Mouse (Mus musculus): ENCODE results near the gene Ankrd17. TPM values are rescaled to one million over a fixed set of nuclear protein-coding genes. Genes with fewer than 3 reads are reported as not detected.

Ankrd17 gene
- total and polyA plus RNA-seq, 3 experiments: 34.6 to 67.3 (median 35.0) TPM

DNA sequence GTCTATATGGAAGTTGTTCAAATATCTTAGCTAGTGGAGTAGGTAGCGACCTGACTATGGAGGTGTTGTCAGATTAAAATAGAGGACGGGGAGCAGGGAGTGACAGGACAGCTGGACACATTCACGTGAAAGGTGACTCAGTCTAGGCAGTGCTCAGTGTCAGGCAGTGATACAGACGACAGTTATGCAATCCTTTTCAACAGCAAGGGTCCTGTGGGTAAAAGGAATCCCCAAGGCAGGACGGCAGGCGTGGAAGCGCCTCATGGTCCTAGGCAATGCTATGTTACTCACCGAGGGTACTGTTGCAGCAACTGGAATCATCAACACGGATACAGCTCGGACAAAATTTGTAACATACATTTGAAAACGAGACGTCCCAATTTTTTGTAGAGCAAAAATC, 149.2 kb downstream of the Ankrd17 start:
- Histone ChIP-seq H3K4me1 (ENCODE audit: control insufficient read depth in 1 of 2, insufficient read depth in 2 of 2, low read length in 2 of 2) (no peaks in the 10 kb centered on the region), H3K9me3 (replicated peaks; ENCODE audit: insufficient read depth, low read length) (no peaks in the 10 kb centered on the region), H3K27me3 (ENCODE audit: control insufficient read depth in 1 of 2, insufficient read depth in 2 of 2, low read length in 2 of 2) (no peaks in the 10 kb centered on the region), H3K79me2 (ENCODE audit: control insufficient read depth, insufficient read depth, low read length, poor library complexity) (peaks cover 2% of the 10 kb centered on the region; the same call in 1 of the 2 replicates), H3K36me3 (ENCODE audit: control insufficient read depth in 1 of 2, insufficient read depth in 2 of 2, low read length in 2 of 2) (peaks cover 0 to 2% of the 10 kb centered on the region in 2 experiments; a peak in 2 of 4 replicates), H3K27ac (ENCODE audit: control insufficient read depth, low read depth, low read length) (no peak overlapping the region), H3K4me3 (ENCODE audit: control insufficient read depth in 1 of 2, insufficient read depth in 1 of 2, low read depth in 2 of 2, low read length in 2 of 2) (no peak overlapping the region), H3K9ac (ENCODE audit: control insufficient read depth, low read depth, low read length, poor library complexity, severe bottlenecking) (no peak overlapping the region)
- TF ChIP-seq RCOR1 (IDR thresholded peaks at IDR 0.05; ENCODE audit: low read depth, low read length): no peak
- no peak for TF ChIP-seq BHLHE40 (IDR thresholded peaks at IDR 0.05; ENCODE audit: borderline replicate concordance, low read depth, low read length)
- TF ChIP-seq ZC3H11A (IDR thresholded peaks at IDR 0.05; ENCODE audit: low read depth, low read length): no peak
- TF ChIP-seq SIN3A (IDR thresholded peaks at IDR 0.05; ENCODE audit: low read length): no peak
- TF ChIP-seq USF1 (IDR thresholded peaks at IDR 0.05; ENCODE audit: low read depth, low read length): no peak
- no peak for TF ChIP-seq ZKSCAN1 (IDR thresholded peaks at IDR 0.05; ENCODE audit: low read depth, low read length)
- DNase-seq (ENCODE audit: low read depth, low spot score): no peak

DNA sequence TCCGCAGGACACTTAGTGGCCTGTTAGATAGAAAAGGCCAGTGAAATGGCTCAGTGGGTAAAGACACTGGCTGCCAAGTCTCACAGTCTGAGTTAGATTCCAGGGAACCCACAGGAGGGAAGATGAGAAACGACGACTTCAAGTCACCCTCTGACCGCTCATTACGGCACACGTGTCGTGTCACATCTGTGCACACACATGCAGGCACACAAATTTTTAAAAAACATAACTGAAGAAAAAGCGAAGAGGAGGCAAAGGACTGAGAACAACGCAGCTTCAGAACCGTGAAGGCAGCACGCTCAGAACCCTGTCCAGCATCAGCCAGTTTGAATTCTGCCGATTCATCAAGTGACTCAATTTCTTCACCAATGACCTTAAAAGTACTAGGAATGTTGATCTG, 153.0 kb downstream of the Ankrd17 start:
- DNase-seq (ENCODE audit: low read depth, low spot score): no peak
- no peak overlapping the region for H3K27ac ChIP-seq (ENCODE audit: control insufficient read depth, low read depth, low read length)
- H3K4me3 ChIP-seq (ENCODE audit: control insufficient read depth in 1 of 2, insufficient read depth in 1 of 2, low read depth in 2 of 2, low read length in 2 of 2): no peak overlapping the region
- no peak overlapping the region for H3K9ac ChIP-seq (ENCODE audit: control insufficient read depth, low read depth, low read length, poor library complexity, severe bottlenecking)
- H3K4me1 ChIP-seq (ENCODE audit: control insufficient read depth in 1 of 2, insufficient read depth in 2 of 2, low read length in 2 of 2): no peaks in the 10 kb centered on the region
- TF ChIP-seq BHLHE40 (IDR thresholded peaks at IDR 0.05; ENCODE audit: borderline replicate concordance, low read depth, low read length) (no peak), MEF2A (IDR thresholded peaks at IDR 0.05; ENCODE audit: extremely low read depth, insufficient replicate concordance, low read depth, low read length, poor library complexity, severe bottlenecking) (no peak), POLR2AphosphoS5 (IDR thresholded peaks at IDR 0.05; ENCODE audit: borderline replicate concordance, low read depth, low read length) (no peak)
- H3K79me2 ChIP-seq (ENCODE audit: control insufficient read depth, insufficient read depth, low read length, poor library complexity): no peaks in the 10 kb centered on the region
- no peaks in the 10 kb centered on the region for H3K9me3 ChIP-seq (replicated peaks; ENCODE audit: insufficient read depth, low read length)
- no peaks in the 10 kb centered on the region for H3K27me3 ChIP-seq (ENCODE audit: control insufficient read depth in 1 of 2, insufficient read depth in 2 of 2, low read length in 2 of 2)
- peaks cover 0 to 2% of the 10 kb centered on the region in 2 experiments; a peak in 1 of 4 replicates for H3K36me3 ChIP-seq (ENCODE audit: control insufficient read depth in 1 of 2, insufficient read depth in 2 of 2, low read length in 2 of 2)

DNA sequence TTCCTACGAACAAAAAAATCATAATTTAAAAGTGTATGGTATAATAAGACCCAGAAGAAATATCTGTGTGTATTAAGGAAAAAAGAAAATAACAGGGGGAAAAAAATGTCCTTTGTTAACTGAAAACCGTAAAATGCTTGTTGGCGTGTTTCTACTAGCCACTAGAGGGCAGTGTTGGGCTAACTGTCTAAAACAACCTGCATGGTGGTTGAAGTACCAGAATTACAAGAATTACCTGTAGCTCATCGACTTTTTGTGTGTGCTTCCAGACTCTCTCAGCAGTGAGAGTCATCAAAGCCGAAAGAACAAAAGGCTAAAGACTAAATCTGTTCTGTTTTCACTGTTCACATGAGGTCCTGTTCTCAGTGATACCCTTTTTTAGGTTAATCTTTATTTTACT, 163.2 kb downstream of the Ankrd17 start:
- no peaks in the 10 kb centered on the region for H3K4me1 ChIP-seq (ENCODE audit: control insufficient read depth in 1 of 2, insufficient read depth in 2 of 2, low read length in 2 of 2)
- H3K36me3 ChIP-seq (ENCODE audit: control insufficient read depth in 1 of 2, insufficient read depth in 2 of 2, low read length in 2 of 2): no peaks in the 10 kb centered on the region
- H3K27ac ChIP-seq (ENCODE audit: control insufficient read depth, low read depth, low read length): no peak overlapping the region
- peak; percentile 80 for DNase-seq (ENCODE audit: low read depth, low spot score)
- H3K9ac ChIP-seq (ENCODE audit: control insufficient read depth, low read depth, low read length, poor library complexity, severe bottlenecking): no peak overlapping the region
- no peaks in the 10 kb centered on the region for H3K27me3 ChIP-seq (ENCODE audit: control insufficient read depth in 1 of 2, insufficient read depth in 2 of 2, low read length in 2 of 2)
- no peaks in the 10 kb centered on the region for H3K9me3 ChIP-seq (replicated peaks; ENCODE audit: insufficient read depth, low read length)
- no peak for TF ChIP-seq GABPA (IDR thresholded peaks at IDR 0.05; ENCODE audit: low read depth, low read length)
- no peak for TF ChIP-seq HCFC1 (IDR thresholded peaks at IDR 0.05; ENCODE audit: low read depth, low read length)
- no peak for TF ChIP-seq NRF1 (IDR thresholded peaks at IDR 0.05; ENCODE audit: insufficient read depth, low read depth, low read length, poor library complexity, severe bottlenecking)
- TF ChIP-seq SMC3 (IDR thresholded peaks at IDR 0.05; ENCODE audit: low read depth, low read length): peak; percentile 87
- no peak for TF ChIP-seq UBTF (IDR thresholded peaks at IDR 0.05; ENCODE audit: borderline replicate concordance, insufficient read depth, low read depth, low read length)
- TF ChIP-seq RAD21 (IDR thresholded peaks at IDR 0.05; ENCODE audit: low read depth, low read length): peak; percentile 92
- TF ChIP-seq ZNF384 (IDR thresholded peaks at IDR 0.05; ENCODE audit: low read depth, low read length): peak; percentile 60; the same call in 1 of the 2 replicates
- TF ChIP-seq CTCF (IDR thresholded peaks at IDR 0.05 in 2 of 3, conservative IDR thresholded peaks at IDR 0.05 in 1 of 3; ENCODE audit: control insufficient read depth in 1 of 3, insufficient read depth in 1 of 3, low read depth in 2 of 3, low read length in 3 of 3, poor library complexity in 1 of 3, severe bottlenecking in 1 of 3): peak; percentile 60 to 90 (median 66)
- TF ChIP-seq ZC3H11A (IDR thresholded peaks at IDR 0.05; ENCODE audit: low read depth, low read length): peak; percentile 87
- no peak for TF ChIP-seq MAZ (IDR thresholded peaks at IDR 0.05; ENCODE audit: low read depth, low read length)
- TF ChIP-seq CHD1 (IDR thresholded peaks at IDR 0.05; ENCODE audit: low read depth, low read length): no peak
- TF ChIP-seq RCOR1 (IDR thresholded peaks at IDR 0.05; ENCODE audit: low read depth, low read length): no peak
- TF ChIP-seq ELF1 (IDR thresholded peaks at IDR 0.05; ENCODE audit: low read depth, low read length): no peak
- TF ChIP-seq SIN3A (IDR thresholded peaks at IDR 0.05; ENCODE audit: low read length): peak; percentile 29; the same call in 1 of the 2 replicates
- no peak for TF ChIP-seq KAT2A (conservative IDR thresholded peaks at IDR 0.05; ENCODE audit: low read depth, low read length)
- no peak for TF ChIP-seq USF2 (IDR thresholded peaks at IDR 0.05; ENCODE audit: borderline replicate concordance in 1 of 2, insufficient read depth in 1 of 2, low read depth in 1 of 2, low read length in 2 of 2)
- no peak for TF ChIP-seq POLR2AphosphoS5 (IDR thresholded peaks at IDR 0.05; ENCODE audit: borderline replicate concordance, low read depth, low read length)
- no peak for TF ChIP-seq POLR2A (IDR thresholded peaks at IDR 0.05; ENCODE audit: control insufficient read depth in 1 of 2, insufficient read depth in 1 of 2, low read depth in 1 of 2, low read length in 2 of 2, poor library complexity in 1 of 2)
- no peak for TF ChIP-seq EP300 (IDR thresholded peaks at IDR 0.05; ENCODE audit: low read depth in 1 of 2, low read length in 2 of 2)
- no peaks in the 10 kb centered on the region for H3K79me2 ChIP-seq (ENCODE audit: control insufficient read depth, insufficient read depth, low read length, poor library complexity)
- no peak overlapping the region for H3K4me3 ChIP-seq (ENCODE audit: control insufficient read depth in 1 of 2, insufficient read depth in 1 of 2, low read depth in 2 of 2, low read length in 2 of 2)

Measured in MEL (cell line).